Mouse (Mus musculus): Measurements from ENCODE around the gene Tnp1. TPM values are rescaled to one million over a fixed set of nuclear protein-coding genes. Genes with fewer than 3 reads are reported as not detected.
A peak's percentile ranks its signal among the peaks of the same experiment; 100 is the strongest.

The Tnp1 gene
- not detected in 2 replicates for polyA plus RNA-seq (2015; fragmentation: Nextera tagmentation; extraction: Ambion mirVana)

DNA sequence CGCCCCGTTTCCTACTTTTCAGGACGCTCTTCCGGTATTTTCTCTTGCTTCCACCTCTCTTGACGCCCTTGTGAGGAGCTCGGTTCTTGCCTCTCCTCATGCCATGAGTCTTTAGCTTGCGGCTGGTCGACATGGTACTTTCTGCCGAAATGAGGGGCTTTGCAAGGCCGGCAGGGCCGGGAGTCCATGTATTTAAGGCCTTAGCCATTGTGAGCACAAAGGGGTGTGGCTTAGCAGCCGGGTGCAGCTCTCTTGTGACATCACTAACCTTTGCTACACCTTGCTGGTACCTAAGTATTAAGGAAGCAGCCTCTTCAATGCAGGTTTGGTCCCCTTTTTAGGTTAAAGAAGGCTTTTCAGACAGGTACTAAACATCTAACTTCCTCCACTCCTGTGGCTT lies at the start of gene Tnp1:
Gene Tnp1 (minus strand): TSS at position 179 of the 400 bp plus-strand sequence.
- Histone ChIP-seq H3K27ac (replicated peaks) (no peak within 1 kb of the TSS), H3K36me3 (replicated peaks) (no peaks in the 10 kb centered on the region), H3K4me2 (no peak within 1 kb of the TSS), H3K4me1 (replicated peaks) (no peaks in the 10 kb centered on the region), H3K9ac (no peak within 1 kb of the TSS), H3K4me3 (replicated peaks) (no peak within 1 kb of the TSS), H3K27me3 (peaks cover 12% of the 10 kb centered on the region; the same call in 1 of the 2 replicates), H3K9me3 (replicated peaks) (no peaks in the 10 kb centered on the region)
- no peak for ATAC-seq (ENCODE audit: insufficient read depth)
- 74% methylated on average over 12 of the region's 12 CpGs for WGBS (ENCODE audit: insufficient replicate concordance)

DNA sequence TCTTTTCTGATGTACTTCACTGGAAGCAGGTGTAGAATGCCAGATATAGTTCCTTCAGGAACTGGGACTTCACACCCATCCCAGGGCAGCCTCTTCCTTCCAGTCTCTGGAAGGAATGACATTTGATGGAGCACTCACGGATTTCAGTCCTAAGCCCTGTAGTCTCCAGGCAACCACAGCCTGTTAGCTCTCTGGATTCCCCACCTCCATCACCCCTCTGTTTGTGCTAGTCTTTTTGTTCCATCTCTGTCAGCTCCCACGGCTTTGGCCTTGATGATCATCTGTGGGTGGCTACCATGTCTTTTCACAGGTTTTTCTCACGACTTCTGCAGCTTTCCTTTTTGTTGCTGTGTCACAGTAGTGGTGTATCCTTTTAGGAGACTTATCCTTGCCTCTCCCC lies 48.6 kb upstream of the Tnp1 start:
- no peak overlapping the region for H3K9ac ChIP-seq
- H3K27me3 ChIP-seq, result peaks cover 27% of the 10 kb centered on the region
- no peak overlapping the region for H3K4me3 ChIP-seq (replicated peaks)
- H3K9me3 ChIP-seq (replicated peaks), result no peaks in the 10 kb centered on the region
- H3K4me1 ChIP-seq (replicated peaks), result no peaks in the 10 kb centered on the region
- no peak for ATAC-seq (ENCODE audit: insufficient read depth)
- H3K27ac ChIP-seq (replicated peaks), result no peak overlapping the region
- no peaks in the 10 kb centered on the region for H3K36me3 ChIP-seq (replicated peaks)
- H3K4me2 ChIP-seq, result no peak overlapping the region
- 45% methylated on average over 3 of the region's 3 CpGs for WGBS (ENCODE audit: insufficient replicate concordance)

DNA sequence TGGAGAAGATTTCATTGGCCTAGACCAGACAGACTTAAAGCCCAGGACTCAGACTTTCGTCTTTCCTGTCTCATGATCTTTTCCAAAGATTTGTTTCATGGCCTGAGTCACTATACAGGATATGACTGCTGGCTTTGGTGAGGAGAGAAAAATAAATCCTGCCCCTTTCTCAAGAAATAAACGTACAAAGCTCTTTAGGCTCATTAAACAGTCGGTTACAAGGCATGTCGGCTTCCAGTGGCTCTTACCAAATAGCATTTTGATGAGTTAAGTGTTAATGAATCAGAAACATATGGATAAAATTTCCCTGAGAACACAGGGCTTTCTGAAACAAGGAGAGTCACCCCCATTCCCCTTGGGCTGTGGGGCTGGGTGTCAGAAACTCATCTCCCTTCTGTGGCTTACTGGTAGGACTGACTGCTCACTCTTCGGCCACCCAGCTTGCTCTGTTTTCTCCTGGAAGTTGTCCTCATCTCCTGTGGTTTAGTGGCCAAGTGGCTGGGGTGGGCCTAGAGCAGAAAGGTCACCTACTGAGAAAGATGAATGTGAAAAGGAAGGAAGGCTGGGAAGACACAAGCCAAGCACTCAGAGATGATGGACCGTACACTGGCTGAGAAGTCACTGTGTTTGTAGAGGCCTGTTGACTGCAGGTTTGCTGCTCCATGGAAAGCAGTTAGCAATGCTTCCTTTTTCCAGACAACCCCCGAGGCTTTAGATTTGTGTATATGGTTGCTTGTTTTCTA lies 46.0 kb upstream of the Tnp1 start:
- Histone ChIP-seq H3K9me3 (replicated peaks) (no peaks in the 10 kb centered on the region), H3K9ac (no peak overlapping the region), H3K27ac (replicated peaks) (no peak overlapping the region), H3K4me3 (replicated peaks) (no peak overlapping the region), H3K27me3 (peaks cover 40% of the 10 kb centered on the region), H3K36me3 (replicated peaks) (no peaks in the 10 kb centered on the region), H3K4me2 (no peak overlapping the region), H3K4me1 (replicated peaks) (peaks cover 4% of the 10 kb centered on the region; the same call in 1 of the 2 replicates)
- no peak for ATAC-seq (ENCODE audit: insufficient read depth)
- WGBS (ENCODE audit: insufficient replicate concordance), result 54% methylated on average over 7 of the region's 7 CpGs

DNA sequence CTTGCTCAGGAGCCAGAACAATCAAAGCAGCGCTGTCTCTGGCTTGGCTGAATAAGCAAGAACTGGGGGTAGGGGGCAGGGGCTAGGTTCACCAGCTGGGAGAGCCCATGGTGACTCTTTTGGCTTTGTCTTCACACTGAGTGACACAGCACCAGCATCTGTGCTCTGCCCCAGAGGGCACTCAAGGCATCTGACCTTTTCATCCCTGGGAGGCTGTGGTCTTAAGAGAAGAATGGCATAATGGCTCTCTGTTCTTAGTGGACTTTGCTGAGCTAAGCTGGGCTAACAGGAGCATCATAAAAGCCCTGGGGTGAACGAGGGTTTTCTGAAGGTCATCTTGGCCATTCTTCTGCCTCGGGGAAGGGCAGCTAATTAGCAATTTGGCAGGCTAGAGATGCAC lies 44.6 kb upstream of the Tnp1 start:
- no peaks in the 10 kb centered on the region for H3K36me3 ChIP-seq (replicated peaks)
- H3K27me3 ChIP-seq, result peaks cover 44% of the 10 kb centered on the region
- 48% methylated on average over 3 of the region's 3 CpGs for WGBS (ENCODE audit: insufficient replicate concordance)
- no peak for ATAC-seq (ENCODE audit: insufficient read depth)
- H3K4me2 ChIP-seq, result no peak overlapping the region
- no peak overlapping the region for H3K4me3 ChIP-seq (replicated peaks)
- H3K4me1 ChIP-seq (replicated peaks), result peaks cover 4% of the 10 kb centered on the region; the same call in 1 of the 2 replicates
- no peaks in the 10 kb centered on the region for H3K9me3 ChIP-seq (replicated peaks)
- no peak overlapping the region for H3K27ac ChIP-seq (replicated peaks)
- H3K9ac ChIP-seq, result no peak overlapping the region

DNA sequence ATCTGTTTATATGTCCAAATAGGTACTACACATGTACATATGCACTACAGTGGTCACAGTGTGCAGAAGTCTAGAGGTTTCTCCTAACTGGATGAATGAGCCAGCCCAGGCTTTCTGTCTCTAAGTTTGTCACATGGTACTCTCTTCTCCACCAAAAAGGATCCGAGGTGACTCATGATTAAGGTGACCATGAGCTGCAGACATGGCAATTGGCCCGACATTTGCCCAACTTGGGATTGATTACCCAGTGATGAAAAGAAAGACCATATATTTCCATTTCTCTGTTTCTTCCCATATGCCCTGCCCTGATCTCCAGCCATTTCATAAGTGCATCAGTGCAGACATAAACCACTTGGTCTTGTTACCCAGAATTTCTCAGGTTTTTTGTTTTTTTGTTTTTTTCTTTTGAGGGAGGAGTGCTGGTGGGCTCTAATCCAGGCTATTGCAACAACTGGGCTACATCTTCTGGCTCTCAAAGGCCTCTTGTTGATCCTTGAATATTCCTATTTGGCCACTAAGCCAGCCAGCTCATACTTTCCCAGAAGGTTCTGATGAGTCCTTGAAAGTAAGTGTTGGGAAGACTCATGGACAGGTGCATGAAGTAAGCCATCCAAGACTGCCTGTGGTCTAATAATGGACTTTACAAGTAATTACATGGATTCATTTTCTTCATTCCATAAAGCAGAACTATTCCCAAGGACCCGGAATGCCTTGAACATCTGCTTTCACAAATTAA lies 40.7 kb upstream of the Tnp1 start:
- Histone ChIP-seq H3K9me3 (replicated peaks) (no peaks in the 10 kb centered on the region), H3K27me3 (peaks cover 27% of the 10 kb centered on the region), H3K4me2 (no peak overlapping the region), H3K9ac (no peak overlapping the region), H3K4me3 (replicated peaks) (no peak overlapping the region), H3K4me1 (replicated peaks) (peaks cover 4% of the 10 kb centered on the region; the same call in 1 of the 2 replicates), H3K27ac (replicated peaks) (no peak overlapping the region), H3K36me3 (replicated peaks) (no peaks in the 10 kb centered on the region)
- ATAC-seq (ENCODE audit: insufficient read depth), result no peak
- WGBS (ENCODE audit: insufficient replicate concordance), result 61% methylated on average over 3 of the region's 3 CpGs

DNA sequence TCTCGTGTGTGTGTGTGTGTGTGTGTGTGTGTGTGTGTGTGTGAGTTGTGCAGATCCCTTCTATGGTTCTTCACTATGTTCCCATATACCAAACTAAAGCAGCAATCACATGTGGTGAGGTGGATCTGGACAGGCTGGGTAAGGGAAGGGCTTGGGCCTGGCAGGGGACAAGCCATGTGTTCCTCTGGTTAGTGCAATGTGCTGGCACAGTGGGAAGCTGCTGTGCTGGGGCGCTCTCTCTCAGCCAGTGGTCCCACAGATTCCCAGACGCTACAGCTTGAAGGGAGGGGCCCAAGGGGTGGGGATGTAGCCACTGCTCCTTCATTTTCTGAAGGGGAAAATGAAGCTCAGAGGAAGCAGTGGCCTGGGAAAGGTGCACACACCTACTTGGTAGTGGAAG lies 40.1 kb upstream of the Tnp1 start:
- Histone ChIP-seq H3K4me1 (replicated peaks) (peaks cover 4% of the 10 kb centered on the region; the same call in 1 of the 2 replicates), H3K36me3 (replicated peaks) (no peaks in the 10 kb centered on the region), H3K27ac (replicated peaks) (no peak overlapping the region), H3K9ac (no peak overlapping the region), H3K27me3 (peaks cover 27% of the 10 kb centered on the region), H3K9me3 (replicated peaks) (no peaks in the 10 kb centered on the region), H3K4me3 (replicated peaks) (no peak overlapping the region), H3K4me2 (no peak overlapping the region)
- no peak for ATAC-seq (ENCODE audit: insufficient read depth)
- WGBS (ENCODE audit: insufficient replicate concordance), result 63% methylated on average over 3 of the region's 3 CpGs

DNA sequence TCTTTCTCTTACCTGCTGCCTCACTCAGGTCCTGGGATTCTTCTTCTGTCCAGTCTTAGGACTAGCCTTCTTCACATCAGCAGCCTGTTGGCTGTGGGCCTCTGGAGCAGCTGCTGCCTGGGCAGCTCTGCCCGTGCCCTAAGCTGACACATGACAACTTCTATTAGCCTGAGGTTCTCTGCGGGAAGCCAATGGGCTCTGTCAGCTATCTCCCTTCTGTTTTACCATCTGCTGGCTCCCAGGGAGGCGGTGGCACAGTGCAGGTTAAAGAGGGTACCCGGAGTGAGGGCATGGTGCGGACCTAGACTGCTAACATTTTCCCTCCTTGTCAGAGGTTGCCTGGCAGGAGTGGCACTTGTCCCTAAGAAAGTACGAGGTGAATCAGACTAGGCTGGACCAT lies 39.5 kb upstream of the Tnp1 start:
- Histone ChIP-seq H3K9me3 (replicated peaks) (no peaks in the 10 kb centered on the region), H3K9ac (no peak overlapping the region), H3K27ac (replicated peaks) (no peak overlapping the region), H3K36me3 (replicated peaks) (no peaks in the 10 kb centered on the region), H3K27me3 (peaks cover 22% of the 10 kb centered on the region), H3K4me3 (replicated peaks) (no peak overlapping the region), H3K4me1 (replicated peaks) (peaks cover 4% of the 10 kb centered on the region; the same call in 1 of the 2 replicates), H3K4me2 (no peak overlapping the region)
- no peak for ATAC-seq (ENCODE audit: insufficient read depth)
- 63% methylated on average over 6 of the region's 6 CpGs for WGBS (ENCODE audit: insufficient replicate concordance)

DNA sequence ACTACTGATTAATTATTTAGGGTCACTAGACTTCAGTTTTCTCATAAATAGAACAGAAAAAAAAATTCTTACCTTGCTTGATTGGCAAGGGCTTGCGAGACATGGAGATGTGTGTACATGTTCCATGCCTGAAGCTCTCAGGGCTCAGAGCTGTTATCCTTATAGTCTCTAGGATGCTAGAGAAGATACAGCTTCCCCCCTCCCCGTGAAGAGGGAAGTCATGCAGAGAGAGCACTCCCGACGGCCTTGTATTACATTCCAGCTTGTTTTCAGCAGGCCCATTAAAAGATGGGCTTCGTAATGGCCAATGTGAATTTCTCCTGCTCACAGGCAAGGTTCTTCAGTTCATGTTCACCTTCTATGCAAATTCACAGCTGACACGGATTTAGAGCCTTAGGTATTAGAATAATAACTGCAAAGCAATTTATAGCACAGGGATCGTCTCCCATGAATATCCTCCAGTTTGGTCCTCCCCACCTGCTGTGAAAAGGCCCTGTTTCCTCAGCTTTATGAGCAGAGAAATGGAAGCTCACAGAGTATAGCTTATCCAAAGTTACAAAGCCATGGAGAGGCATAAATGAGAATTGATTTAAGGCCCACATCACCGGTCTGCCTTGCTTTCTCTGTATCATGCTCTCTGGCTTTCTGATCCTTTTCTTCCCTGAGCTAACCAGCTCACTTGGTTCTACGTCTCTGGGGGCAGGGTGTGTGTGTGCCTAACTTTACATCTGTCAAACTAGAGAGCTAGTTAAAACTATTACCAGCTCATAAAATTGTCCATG lies 38.0 kb upstream of the Tnp1 start:
- no peak for ATAC-seq (ENCODE audit: insufficient read depth)
- Histone ChIP-seq H3K36me3 (replicated peaks) (no peaks in the 10 kb centered on the region), H3K4me2 (no peak overlapping the region), H3K9ac (no peak overlapping the region), H3K4me1 (replicated peaks) (peaks cover under 1% of the 10 kb centered on the region; the same call in 1 of the 2 replicates), H3K4me3 (replicated peaks) (no peak overlapping the region), H3K9me3 (replicated peaks) (no peaks in the 10 kb centered on the region), H3K27me3 (peaks cover 20% of the 10 kb centered on the region; the same call in 1 of the 2 replicates), H3K27ac (replicated peaks) (no peak overlapping the region)
- 60% methylated on average over 9 of the region's 9 CpGs for WGBS (ENCODE audit: insufficient replicate concordance)

DNA sequence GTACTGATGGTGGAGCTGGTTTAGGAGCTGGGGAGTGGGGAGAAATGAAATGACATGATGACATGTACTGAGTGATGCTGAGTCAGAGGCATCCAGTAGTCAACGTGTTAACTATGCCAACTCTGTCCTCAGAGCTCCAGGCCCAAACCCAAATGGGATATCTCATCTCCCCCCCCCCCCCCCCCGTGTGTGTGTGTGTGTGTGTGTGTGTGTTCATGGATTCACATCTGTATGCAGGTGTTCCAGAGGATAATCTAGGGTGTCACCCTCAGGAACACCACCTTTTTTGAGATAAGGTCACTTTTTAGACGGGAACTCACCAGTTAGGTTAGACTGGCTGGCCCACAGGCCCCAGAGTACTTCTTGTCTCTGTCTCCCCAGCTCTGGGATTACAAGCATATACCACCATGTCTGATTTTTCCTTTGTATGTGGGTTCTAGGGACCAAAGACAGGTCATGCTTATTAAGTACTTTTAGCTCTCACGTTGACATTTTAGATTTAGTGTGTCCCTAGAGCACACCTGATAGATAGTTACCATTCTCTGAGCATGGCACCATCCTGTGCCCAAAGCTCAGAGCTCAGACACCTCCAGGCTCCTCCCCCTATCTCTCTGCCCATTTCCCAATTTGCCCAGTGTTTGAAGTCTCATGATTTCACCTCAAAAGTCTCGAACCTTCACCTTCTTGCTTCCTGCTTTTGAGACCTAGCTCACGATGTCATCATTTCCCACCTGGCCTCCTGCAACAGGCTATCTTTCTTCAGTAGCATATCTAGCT lies 31.4 kb upstream of the Tnp1 start:
- no peak overlapping the region for H3K4me3 ChIP-seq (replicated peaks)
- H3K9ac ChIP-seq, result no peak overlapping the region
- H3K9me3 ChIP-seq (replicated peaks), result no peaks in the 10 kb centered on the region
- H3K36me3 ChIP-seq (replicated peaks), result no peaks in the 10 kb centered on the region
- H3K4me1 ChIP-seq (replicated peaks), result peaks cover 37% of the 10 kb centered on the region
- peak; percentile 74 for ATAC-seq (ENCODE audit: insufficient read depth)
- no peaks in the 10 kb centered on the region for H3K27me3 ChIP-seq
- H3K4me2 ChIP-seq, result no peak overlapping the region
- peak overlapping the region; percentile 63 for H3K27ac ChIP-seq (replicated peaks)
- WGBS (ENCODE audit: insufficient replicate concordance), result 46% methylated on average over 5 of the region's 6 CpGs

DNA sequence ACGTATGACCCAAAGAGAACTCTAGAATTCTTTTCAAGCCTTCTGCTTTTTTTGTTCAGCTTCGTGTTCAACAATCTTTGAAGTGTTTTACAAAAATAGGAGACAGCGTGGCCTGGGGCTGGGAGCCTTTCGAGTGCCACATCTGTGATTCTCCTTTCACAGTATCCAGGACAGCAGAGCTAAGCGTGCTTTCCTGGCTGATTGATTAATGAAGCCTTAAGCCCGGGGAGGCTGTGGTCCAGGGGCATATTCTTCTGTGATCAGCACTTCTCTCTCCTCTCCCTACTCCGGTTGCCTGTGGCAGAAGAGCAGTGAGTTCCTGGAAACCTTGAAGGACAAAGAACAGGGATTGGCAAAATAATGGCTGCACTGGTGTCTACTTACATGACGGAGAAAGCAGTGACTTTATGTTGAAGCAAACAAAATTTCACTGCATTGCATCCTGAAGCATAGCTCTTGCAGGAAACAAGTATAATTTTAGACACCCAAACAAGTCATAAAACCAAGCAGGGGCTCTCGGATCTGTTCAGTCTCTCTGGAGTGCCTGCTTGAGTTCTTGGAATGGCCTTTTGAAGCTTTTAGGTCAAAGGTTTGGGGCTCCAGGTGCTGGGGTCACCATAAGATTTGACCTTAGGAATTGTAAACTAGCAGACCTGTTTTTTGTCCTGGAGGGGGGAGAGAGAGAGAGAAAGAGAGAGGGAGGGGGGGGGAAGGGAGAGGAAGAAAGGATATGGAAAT lies 30.4 kb upstream of the Tnp1 start:
- H3K4me3 ChIP-seq (replicated peaks), result no peak overlapping the region
- peaks cover 46% of the 10 kb centered on the region for H3K4me1 ChIP-seq (replicated peaks)
- no peak overlapping the region for H3K9ac ChIP-seq
- 56% methylated on average over 9 of the region's 9 CpGs for WGBS (ENCODE audit: insufficient replicate concordance)
- H3K27ac ChIP-seq (replicated peaks), result peak overlapping the region; percentile 63
- H3K27me3 ChIP-seq, result no peaks in the 10 kb centered on the region
- H3K9me3 ChIP-seq (replicated peaks), result no peaks in the 10 kb centered on the region
- H3K36me3 ChIP-seq (replicated peaks), result no peaks in the 10 kb centered on the region
- H3K4me2 ChIP-seq, result no peak overlapping the region
- no peak for ATAC-seq (ENCODE audit: insufficient read depth)

Measured in liver, embryonic 15.5 days (tissue).